Mouse (Mus musculus) heart, embryonic 10.5 days (tissue): ENCODE measurements around the gene Gm20696. TPM values are rescaled to one million over a fixed set of nuclear protein-coding genes. Genes with fewer than 3 reads are reported as not detected.

Source experiments
- DNase-seq: peaks from one replicate; pipeline ENCODE4 v3.0.0-alpha.2; 2017; ENCODE audit warnings: low spot score
- H3K27ac ChIP-seq: fragments of 300-500 bp; sonication (generic); 2 replicates; pipeline ENCODE4 v1.5.1; 2016; ENCODE audit warnings: mild to moderate bottlenecking
- H3K27me3 ChIP-seq: fragments of 300-500 bp; sonication (generic); 2 replicates; pipeline ENCODE4 v1.6.1; 2016; ENCODE audit warnings: mild to moderate bottlenecking; ENCODE audit not compliant: poor library complexity, insufficient read depth, severe bottlenecking
- H3K36me3 ChIP-seq: fragments of 300-500 bp; sonication (generic); 2 replicates; pipeline ENCODE4 v1.6.1; 2016; ENCODE audit warnings: mild to moderate bottlenecking, moderate library complexity
- H3K4me1 ChIP-seq: fragments of 300-500 bp; sonication (generic); 2 replicates; pipeline ENCODE4 v1.6.1; 2016; ENCODE audit warnings: mild to moderate bottlenecking
- H3K4me3 ChIP-seq: fragments of 300-500 bp; sonication (generic); 2 replicates; pipeline ENCODE4 v1.5.1; 2016; ENCODE audit warnings: mild to moderate bottlenecking, moderate library complexity
- H3K9me3 ChIP-seq: fragments of 300-500 bp; sonication (generic); 2 replicates; pipeline ENCODE4 v1.6.1; 2016; ENCODE audit warnings: mild to moderate bottlenecking, moderate library complexity
- WGBS: fragments of 180-500 bp; shearing (Covaris S2); methylation state at CpG from one replicate; pipeline ENCODE4 v1.1.7; 2016; 5-methylcytosine and 5-hydroxymethylcytosine counted together
- polyA plus RNA-seq: library from polyadenylated mRNA; unstranded; fragments of >200 nt; fragmentation: Nextera tagmentation; extraction: Ambion mirVana; gene quantifications from 2 replicates; pipeline ENCODE4 v1.2.1, GENCODE M21; 2016

Gene Gm20696
- polyA plus RNA-seq, 1 experiment from 2014 or later = 3.4 TPM

- WGBS = 78% methylated on average over 4 of the region's 4 CpGs
- H3K36me3 ChIP-seq = no peaks in the 10 kb centered on the region
Measured at GRCm38 (mm10) chr6:99289220-99289619, 377.4 kb downstream of the Gm20696 start.

GRCm38 (mm10) chr6:99285026-99285425 is 381.6 kb downstream of the Gm20696 start:
- no peak overlapping the region for H3K27ac ChIP-seq
- DNase-seq = no peak
- H3K36me3 ChIP-seq = no peaks in the 10 kb centered on the region
- no peaks in the 10 kb centered on the region for H3K9me3 ChIP-seq
- no peaks in the 10 kb centered on the region for H3K4me1 ChIP-seq
- WGBS = 62% methylated on average over 3 of the region's 3 CpGs
- no peak overlapping the region for H3K4me3 ChIP-seq
- H3K27me3 ChIP-seq = no peaks in the 10 kb centered on the region

More at GRCm38 (mm10) chr6:99289220-99289619, 377.4 kb downstream of the Gm20696 start:
- Histone ChIP-seq H3K27me3 (no peaks in the 10 kb centered on the region), H3K9me3 (no peaks in the 10 kb centered on the region), H3K4me3 (no peak overlapping the region), H3K4me1 (peaks cover 9% of the 10 kb centered on the region), H3K27ac (no peak overlapping the region)
- DNase-seq = no peak

- Histone ChIP-seq H3K9me3 (no peaks in the 10 kb centered on the region), H3K4me3 (no peak overlapping the region), H3K4me1 (peaks cover 4% of the 10 kb centered on the region), H3K36me3 (no peaks in the 10 kb centered on the region), H3K27me3 (no peaks in the 10 kb centered on the region), H3K27ac (no peak overlapping the region)
- WGBS = 80% methylated on average over 4 of the region's 4 CpGs
- DNase-seq = no peak
Measured at GRCm38 (mm10) chr6:99284019-99284418, 382.6 kb downstream of the Gm20696 start.

GRCm38 (mm10) chr6:99282866-99283657 is 383.5 kb downstream of the Gm20696 start:
- Histone ChIP-seq H3K4me1 (peaks cover 4% of the 10 kb centered on the region), H3K27me3 (no peaks in the 10 kb centered on the region), H3K9me3 (no peaks in the 10 kb centered on the region), H3K27ac (no peak overlapping the region), H3K4me3 (no peak overlapping the region), H3K36me3 (no peaks in the 10 kb centered on the region)
- 83% methylated on average over 15 of the region's 15 CpGs for WGBS
- DNase-seq = no peak

GRCm38 (mm10) chr6:99281433-99281832 is 385.2 kb downstream of the Gm20696 start:
- Histone ChIP-seq H3K27me3 (no peaks in the 10 kb centered on the region), H3K9me3 (no peaks in the 10 kb centered on the region), H3K4me3 (no peak overlapping the region), H3K27ac (no peak overlapping the region), H3K4me1 (peaks cover 6% of the 10 kb centered on the region), H3K36me3 (no peaks in the 10 kb centered on the region)
- WGBS = 91% methylated on average over 9 of the region's 9 CpGs
- DNase-seq = no peak

GRCm38 (mm10) chr6:99280619-99281018 is 386.0 kb downstream of the Gm20696 start:
- no peak for DNase-seq
- no peak overlapping the region for H3K27ac ChIP-seq
- no peaks in the 10 kb centered on the region for H3K9me3 ChIP-seq
- H3K36me3 ChIP-seq = no peaks in the 10 kb centered on the region
- WGBS = 83% methylated on average over 5 of the region's 5 CpGs
- peaks cover 14% of the 10 kb centered on the region for H3K4me1 ChIP-seq
- H3K27me3 ChIP-seq = no peaks in the 10 kb centered on the region
- H3K4me3 ChIP-seq = no peak overlapping the region

- 85% methylated on average over 1 of the region's 1 CpGs for WGBS
- Histone ChIP-seq H3K4me1 (peaks cover 19% of the 10 kb centered on the region), H3K9me3 (no peaks in the 10 kb centered on the region), H3K4me3 (no peak overlapping the region), H3K27ac (no peak overlapping the region), H3K36me3 (no peaks in the 10 kb centered on the region), H3K27me3 (no peaks in the 10 kb centered on the region)
- no peak for DNase-seq
Measured at GRCm38 (mm10) chr6:99277251-99277650, 389.3 kb downstream of the Gm20696 start.

GRCm38 (mm10) chr6:99276297-99276653 is 390.3 kb downstream of the Gm20696 start:
- DNase-seq = no peak
- 30% methylated on average over 7 of the region's 7 CpGs for WGBS

GRCm38 (mm10) chr6:99275381-99276296 is 391.0 kb downstream of the Gm20696 start:
- DNase-seq = no peak
- Histone ChIP-seq H3K27me3 (no peaks in the 10 kb centered on the region), H3K27ac (peak overlapping the region; percentile 36; the same call in 1 of the 2 replicates), H3K36me3 (no peaks in the 10 kb centered on the region), H3K4me3 (no peak overlapping the region), H3K9me3 (no peaks in the 10 kb centered on the region), H3K4me1 (peaks cover 19% of the 10 kb centered on the region)
- WGBS = 54% methylated on average over 21 of the region's 21 CpGs

More at GRCm38 (mm10) chr6:99276297-99276653, 390.3 kb downstream of the Gm20696 start:
- Histone ChIP-seq H3K27me3 (no peaks in the 10 kb centered on the region), H3K4me1 (peaks cover 19% of the 10 kb centered on the region), H3K9me3 (no peaks in the 10 kb centered on the region), H3K27ac (peak overlapping the region; percentile 36; the same call in 1 of the 2 replicates), H3K36me3 (no peaks in the 10 kb centered on the region), H3K4me3 (no peak overlapping the region)

GRCm38 (mm10) chr6:99274667-99275066 is 391.9 kb downstream of the Gm20696 start:
- DNase-seq = no peak
- H3K36me3 ChIP-seq = no peaks in the 10 kb centered on the region
- no peak overlapping the region for H3K4me3 ChIP-seq
- no peaks in the 10 kb centered on the region for H3K9me3 ChIP-seq
- H3K27me3 ChIP-seq = no peaks in the 10 kb centered on the region
- 89% methylated on average over 5 of the region's 5 CpGs for WGBS
- H3K27ac ChIP-seq = no peak overlapping the region
- peaks cover 17% of the 10 kb centered on the region for H3K4me1 ChIP-seq

- H3K27ac ChIP-seq = peak overlapping the region; percentile 39; the same call in 1 of the 2 replicates
- no peaks in the 10 kb centered on the region for H3K27me3 ChIP-seq
- DNase-seq = no peak
- H3K9me3 ChIP-seq = no peaks in the 10 kb centered on the region
- peaks cover 15% of the 10 kb centered on the region for H3K4me1 ChIP-seq
- WGBS = 61% methylated on average over 6 of the region's 6 CpGs
- no peak overlapping the region for H3K4me3 ChIP-seq
- no peaks in the 10 kb centered on the region for H3K36me3 ChIP-seq
Measured at GRCm38 (mm10) chr6:99274222-99274621, 392.4 kb downstream of the Gm20696 start.

GRCm38 (mm10) chr6:99273177-99273576 is 393.4 kb downstream of the Gm20696 start:
- no peaks in the 10 kb centered on the region for H3K27me3 ChIP-seq
- no peaks in the 10 kb centered on the region for H3K9me3 ChIP-seq
- H3K4me3 ChIP-seq = no peak overlapping the region
- no peaks in the 10 kb centered on the region for H3K36me3 ChIP-seq
- H3K27ac ChIP-seq = no peak overlapping the region
- WGBS = 75% methylated on average over 5 of the region's 5 CpGs
- peaks cover 24% of the 10 kb centered on the region for H3K4me1 ChIP-seq
- DNase-seq = no peak

- Histone ChIP-seq H3K27me3 (no peaks in the 10 kb centered on the region), H3K4me3 (no peak overlapping the region), H3K36me3 (no peaks in the 10 kb centered on the region), H3K9me3 (no peaks in the 10 kb centered on the region), H3K4me1 (peaks cover 28% of the 10 kb centered on the region), H3K27ac (no peak overlapping the region)
- no peak for DNase-seq
- 82% methylated on average over 3 of the region's 3 CpGs for WGBS
Measured at GRCm38 (mm10) chr6:99272174-99272573, 394.4 kb downstream of the Gm20696 start.
